Mouse (Mus musculus) B cell, adult 67 days (primary cell): Measurements from ENCODE around the gene Cyp46a1. TPM values are rescaled to one million over a fixed set of nuclear protein-coding genes. Genes with fewer than 3 reads are reported as not detected.

Source experiments
- total RNA-seq, 2 experiments: library from RNA; stranded (reverse); gene quantifications; 4 replicates each; pipeline ENCODE4 v1.2.4; 2023

The Cyp46a1 gene
- total RNA-seq = not detected

GRCm38 (mm10) chr12:108333895-108334445 lies at the start of gene Cyp46a1:
Gene Cyp46a1, plus strand, starts transcription at chr12:108334381.

GRCm38 (mm10) chr12:108305812-108306794 lies 28.1 kb upstream of the Cyp46a1 start, which contains the start of gene Hhipl1:
Gene Hhipl1, plus strand, starts transcription at chr12:108306270.

GRCm38 (mm10) chr12:108370596-108371428 lies 36.6 kb downstream of the Cyp46a1 start, which contains the start of gene Eml1:
Gene Eml1, plus strand, starts transcription at chr12:108370957.

Other genes starting within 250 kb of the Cyp46a1 start
- 10 to 100 TPM; 56.9 to 60.9 TPM for gene Setd3, start 155.1 kb upstream of the Cyp46a1 start, total RNA-seq
- 10 to 100 TPM; 85.3 to 96.2 TPM for gene Ccnk, start 154.8 kb upstream of the Cyp46a1 start, total RNA-seq
- gene Ccdc85c, start 59.0 kb upstream of the Cyp46a1 start, total RNA-seq = under 1 TPM; 0.71 to 0.81 TPM
- gene Hhipl1, start 28.1 kb upstream of the Cyp46a1 start, total RNA-seq = not detected
- not detected for gene Eml1, start 36.6 kb downstream of the Cyp46a1 start, total RNA-seq
- gene Evl, start 220.3 kb downstream of the Cyp46a1 start, total RNA-seq = 100 to 1,000 TPM; 439 to 466 TPM